Mouse (Mus musculus) CD4-positive, CD25-positive, alpha-beta regulatory T cell, adult 4 months (primary cell): ENCODE results near the gene Plekhj1. TPM values are rescaled to one million over a fixed set of nuclear protein-coding genes. Genes with fewer than 3 reads are reported as not detected.
A peak's percentile ranks its signal among the peaks of the same experiment; 100 is the strongest.

ENCODE experiments used
- ATAC-seq: one replicate; pipeline ENCODE4 v1.8.0; 2017
- polyA plus RNA-seq, 2 experiments: library from polyadenylated mRNA; unstranded; fragments of 100-300 nt; shearing (Covaris generic); gene quantifications; one replicate each; pipeline ENCODE4 v1.2.1; 2017

Plekhj1 gene
- polyA plus RNA-seq, 2 experiments from 2014 or later: 106 to 120 TPM

- ATAC-seq: no peak
Measured at GRCm38 (mm10) chr10:80774981-80775380, 23.4 kb downstream of the Plekhj1 start.

- ATAC-seq: peak; percentile 82
Measured at GRCm38 (mm10) chr10:80774549-80774948, 23.9 kb downstream of the Plekhj1 start.

- ATAC-seq: no peak
Measured at GRCm38 (mm10) chr10:80773816-80774215, 24.6 kb downstream of the Plekhj1 start.

GRCm38 (mm10) chr10:80768365-80768764 is 30.1 kb downstream of the Plekhj1 start:
- no peak for ATAC-seq

- ATAC-seq: no peak
Measured at GRCm38 (mm10) chr10:80766161-80766815, 32.1 kb downstream of the Plekhj1 start.

- no peak for ATAC-seq
Measured at GRCm38 (mm10) chr10:80765746-80766145, 32.7 kb downstream of the Plekhj1 start.

GRCm38 (mm10) chr10:80763502-80763901 is 34.9 kb downstream of the Plekhj1 start:
- ATAC-seq: peak; percentile 29

- no peak for ATAC-seq
Measured at GRCm38 (mm10) chr10:80761821-80762220, 36.6 kb downstream of the Plekhj1 start.

- no peak for ATAC-seq
Measured at GRCm38 (mm10) chr10:80760596-80761524, 37.6 kb downstream of the Plekhj1 start.

GRCm38 (mm10) chr10:80758651-80759050 is 39.8 kb downstream of the Plekhj1 start:
- ATAC-seq: no peak

GRCm38 (mm10) chr10:80757717-80758116 is 40.7 kb downstream of the Plekhj1 start:
- peak; percentile 45 for ATAC-seq

GRCm38 (mm10) chr10:80756967-80757366 is 41.5 kb downstream of the Plekhj1 start:
- ATAC-seq: no peak

- ATAC-seq: no peak
Measured at GRCm38 (mm10) chr10:80756509-80756908, 41.9 kb downstream of the Plekhj1 start.

- no peak for ATAC-seq
Measured at GRCm38 (mm10) chr10:80756099-80756498, 42.3 kb downstream of the Plekhj1 start.

- no peak for ATAC-seq
Measured at GRCm38 (mm10) chr10:80755291-80756015, 43.0 kb downstream of the Plekhj1 start.

- peak; percentile 82 for ATAC-seq
Measured at GRCm38 (mm10) chr10:80754594-80755290, 43.7 kb downstream of the Plekhj1 start, which contains the start of gene Dot1l. Gene Dot1l, plus strand, starts transcription at chr10:80755206.

GRCm38 (mm10) chr10:80752079-80752625 is 46.3 kb downstream of the Plekhj1 start:
- ATAC-seq: no peak

- peak; percentile 67 for ATAC-seq
Measured at GRCm38 (mm10) chr10:80751188-80751832, 47.1 kb downstream of the Plekhj1 start.

GRCm38 (mm10) chr10:80748609-80749008 is 49.8 kb downstream of the Plekhj1 start:
- no peak for ATAC-seq

- ATAC-seq: no peak
Measured at GRCm38 (mm10) chr10:80747410-80747809, 51.0 kb downstream of the Plekhj1 start.
